Mouse (Mus musculus) kidney, embryonic 15.5 days (tissue): ENCODE measurements around the gene Ywhag. TPM values are rescaled to one million over a fixed set of nuclear protein-coding genes. Genes with fewer than 3 reads are reported as not detected.

ENCODE experiments used
- ATAC-seq: fragments of 200-750 bp; cut with Nextera tagmentation; replicated peaks from 2 replicates; pipeline ENCODE4 v1.8.0; 2017; ENCODE audit warnings: moderate TSS enrichment; ENCODE audit not compliant: low FRiP score
- H3K27ac ChIP-seq: fragments of 300-500 bp; sonication (generic); 2 replicates; pipeline ENCODE4 v1.5.1; 2015; ENCODE audit warnings: mild to moderate bottlenecking, inconsistent platforms
- H3K27me3 ChIP-seq: fragments of 300-500 bp; sonication (generic); 2 replicates; pipeline ENCODE4 v1.6.1; 2015; ENCODE audit warnings: inconsistent platforms
- H3K36me3 ChIP-seq: fragments of 300-500 bp; sonication (generic); 2 replicates; pipeline ENCODE4 v1.6.1; 2015; ENCODE audit warnings: inconsistent platforms
- H3K4me1 ChIP-seq: fragments of 300-500 bp; sonication (generic); 2 replicates; pipeline ENCODE4 v1.6.1; 2015; ENCODE audit warnings: inconsistent platforms
- H3K4me2 ChIP-seq: fragments of 300-500 bp; sonication (generic); 2 replicates; pipeline ENCODE4 v1.6.1; 2015; ENCODE audit warnings: moderate library complexity, mild to moderate bottlenecking, inconsistent platforms
- H3K4me3 ChIP-seq: fragments of 300-500 bp; sonication (generic); replicated peaks from 2 replicates; pipeline ENCODE4 v1.5.1; 2015; ENCODE audit warnings: mild to moderate bottlenecking, inconsistent platforms
- H3K9ac ChIP-seq: fragments of 300-500 bp; sonication (generic); 2 replicates; pipeline ENCODE4 v1.6.1; 2015; ENCODE audit warnings: mild to moderate bottlenecking, inconsistent platforms
- H3K9me3 ChIP-seq: fragments of 300-500 bp; sonication (generic); replicated peaks from 2 replicates; pipeline ENCODE4 v1.6.1; 2016; ENCODE audit warnings: inconsistent platforms
- WGBS: fragments of 180-500 bp; shearing (Covaris S2); methylation state at CpG from one replicate; pipeline ENCODE4 v1.1.7; 2015; ENCODE audit warnings: mixed read lengths; 5-methylcytosine and 5-hydroxymethylcytosine counted together
- polyA plus RNA-seq: library from polyadenylated mRNA; unstranded; fragments of >200 nt; fragmentation: Nextera tagmentation; extraction: Ambion mirVana; gene quantifications from 2 replicates; pipeline ENCODE4 v1.2.1, GENCODE M21; 2015

The Ywhag gene
- polyA plus RNA-seq, 1 experiment from 2014 or later: 189 TPM

DNA sequence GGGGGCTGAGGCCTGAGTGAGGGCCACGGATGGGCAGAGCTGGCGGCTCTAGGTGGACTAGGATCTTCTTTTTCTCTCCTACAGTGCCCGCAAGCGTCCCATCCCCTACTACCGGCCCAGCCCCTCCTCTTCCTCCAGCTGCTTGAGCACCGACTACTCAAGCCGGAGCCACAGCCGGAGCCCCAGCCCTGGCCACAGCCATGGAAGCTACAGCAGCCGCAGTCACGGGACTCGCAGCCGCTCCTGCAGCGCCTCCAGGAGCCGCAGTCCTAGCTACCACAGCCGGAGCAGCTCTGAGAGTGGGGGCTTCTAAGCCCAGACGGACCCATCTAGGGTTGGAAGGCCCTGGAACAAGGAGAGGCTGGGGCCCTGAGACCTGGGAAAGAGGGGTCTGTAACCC lies 61.4 kb downstream of the Ywhag start:
- H3K9ac ChIP-seq: no peak overlapping the region
- ATAC-seq: no peak
- no peaks in the 10 kb centered on the region for H3K36me3 ChIP-seq
- no peak overlapping the region for H3K4me3 ChIP-seq
- peak overlapping the region; percentile 34 for H3K4me2 ChIP-seq
- no peak overlapping the region for H3K27ac ChIP-seq
- H3K27me3 ChIP-seq: peaks cover 51% of the 10 kb centered on the region
- H3K9me3 ChIP-seq: no peaks in the 10 kb centered on the region
- WGBS: 15% methylated on average over 16 of the region's 16 CpGs
- H3K4me1 ChIP-seq: peaks cover 23% of the 10 kb centered on the region

DNA sequence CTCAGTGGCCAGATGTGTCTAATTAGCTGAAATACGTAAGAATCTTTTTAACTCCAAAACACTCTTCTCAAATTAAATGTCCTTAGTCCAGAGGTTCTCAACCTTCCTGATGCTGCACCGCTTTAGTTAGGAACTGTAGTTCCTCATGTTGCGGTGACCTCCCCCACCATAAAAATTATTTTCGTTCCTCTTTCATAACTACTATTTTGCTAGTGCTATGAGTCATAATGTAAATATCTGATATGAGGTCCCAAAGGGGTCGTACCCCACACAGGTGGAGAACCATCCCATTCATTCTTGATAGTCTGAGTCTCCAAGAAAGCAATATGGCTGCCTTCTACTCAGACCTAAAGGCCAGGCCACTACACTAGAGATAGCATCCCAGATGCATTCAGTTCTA lies 63.9 kb downstream of the Ywhag start:
- Histone ChIP-seq H3K4me1 (peaks cover 24% of the 10 kb centered on the region), H3K36me3 (no peaks in the 10 kb centered on the region), H3K27me3 (peaks cover 68% of the 10 kb centered on the region), H3K9me3 (no peaks in the 10 kb centered on the region), H3K9ac (no peak overlapping the region), H3K27ac (no peak overlapping the region), H3K4me3 (no peak overlapping the region), H3K4me2 (no peak overlapping the region)
- WGBS: 89% methylated on average over 5 of the region's 5 CpGs
- no peak for ATAC-seq

DNA sequence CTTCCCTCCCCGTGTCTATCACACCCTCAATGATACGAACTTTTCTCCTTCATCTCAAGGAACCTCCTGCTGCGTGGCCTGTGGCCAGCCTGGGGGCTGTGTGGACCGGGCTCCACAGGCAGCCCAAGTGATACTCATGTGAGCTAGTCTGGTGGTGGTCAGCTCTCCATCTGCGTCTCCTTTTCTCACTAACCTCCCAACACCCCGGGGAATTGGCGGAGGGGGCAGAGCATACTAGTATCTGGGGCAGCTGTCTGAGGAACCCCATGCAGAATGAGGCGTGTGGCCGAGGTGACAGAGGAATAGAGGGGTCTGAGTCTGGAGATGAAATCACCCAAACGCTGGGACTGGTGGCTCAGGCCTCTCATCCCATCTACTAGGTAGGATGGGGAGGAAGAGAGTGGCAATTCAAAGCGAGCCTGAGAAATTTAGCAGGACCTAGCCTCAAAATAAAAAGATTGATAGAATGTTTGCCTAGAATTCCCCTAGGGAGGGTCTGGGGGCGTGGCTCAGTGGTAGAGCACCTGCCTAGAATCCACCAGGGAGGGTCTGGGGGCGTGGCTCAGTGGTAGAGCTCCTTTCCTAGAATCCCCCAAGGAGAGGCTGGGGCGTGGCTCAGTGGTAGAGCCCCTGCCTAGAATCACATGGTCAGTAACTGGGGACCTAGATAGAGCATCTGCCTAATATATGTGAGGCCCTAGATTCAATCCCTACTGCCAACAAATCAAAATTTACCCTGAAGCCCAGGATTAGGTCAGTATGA lies 64.6 kb downstream of the Ywhag start:
- Histone ChIP-seq H3K4me2 (no peak overlapping the region), H3K4me1 (peaks cover 24% of the 10 kb centered on the region), H3K36me3 (no peaks in the 10 kb centered on the region), H3K27ac (no peak overlapping the region), H3K9me3 (no peaks in the 10 kb centered on the region), H3K4me3 (no peak overlapping the region), H3K27me3 (peaks cover 74% of the 10 kb centered on the region), H3K9ac (no peak overlapping the region)
- WGBS: 73% methylated on average over 14 of the region's 14 CpGs
- no peak for ATAC-seq

DNA sequence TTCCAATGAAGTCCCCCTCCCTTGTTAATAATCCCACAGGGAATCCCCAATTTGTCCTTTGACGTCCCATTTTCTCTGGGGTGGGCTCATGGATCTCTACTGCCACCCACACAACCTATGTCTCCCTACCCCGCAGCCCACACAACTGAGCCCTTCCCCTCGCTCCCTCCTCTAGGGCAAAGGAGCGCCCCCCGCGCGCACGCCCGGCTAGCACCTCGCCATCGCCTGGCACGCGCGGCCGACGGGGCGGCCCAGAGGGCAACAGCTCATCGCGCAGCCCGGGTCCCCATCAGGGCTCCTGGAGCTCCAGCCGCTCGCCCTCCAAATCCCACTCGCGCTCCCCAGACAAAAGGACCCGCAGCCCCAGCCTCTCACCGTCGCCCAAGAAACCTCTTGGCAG lies 65.8 kb downstream of the Ywhag start:
- no peaks in the 10 kb centered on the region for H3K36me3 ChIP-seq
- no peaks in the 10 kb centered on the region for H3K9me3 ChIP-seq
- peaks cover 78% of the 10 kb centered on the region for H3K27me3 ChIP-seq
- 2% methylated on average over 27 of the region's 27 CpGs for WGBS
- H3K4me1 ChIP-seq: peaks cover 24% of the 10 kb centered on the region
- H3K4me2 ChIP-seq: peak overlapping the region; percentile 94
- H3K4me3 ChIP-seq: peak overlapping the region; percentile 52
- peak overlapping the region; percentile 52; the same call in 1 of the 2 replicates for H3K9ac ChIP-seq
- no peak overlapping the region for H3K27ac ChIP-seq
- ATAC-seq: no peak

DNA sequence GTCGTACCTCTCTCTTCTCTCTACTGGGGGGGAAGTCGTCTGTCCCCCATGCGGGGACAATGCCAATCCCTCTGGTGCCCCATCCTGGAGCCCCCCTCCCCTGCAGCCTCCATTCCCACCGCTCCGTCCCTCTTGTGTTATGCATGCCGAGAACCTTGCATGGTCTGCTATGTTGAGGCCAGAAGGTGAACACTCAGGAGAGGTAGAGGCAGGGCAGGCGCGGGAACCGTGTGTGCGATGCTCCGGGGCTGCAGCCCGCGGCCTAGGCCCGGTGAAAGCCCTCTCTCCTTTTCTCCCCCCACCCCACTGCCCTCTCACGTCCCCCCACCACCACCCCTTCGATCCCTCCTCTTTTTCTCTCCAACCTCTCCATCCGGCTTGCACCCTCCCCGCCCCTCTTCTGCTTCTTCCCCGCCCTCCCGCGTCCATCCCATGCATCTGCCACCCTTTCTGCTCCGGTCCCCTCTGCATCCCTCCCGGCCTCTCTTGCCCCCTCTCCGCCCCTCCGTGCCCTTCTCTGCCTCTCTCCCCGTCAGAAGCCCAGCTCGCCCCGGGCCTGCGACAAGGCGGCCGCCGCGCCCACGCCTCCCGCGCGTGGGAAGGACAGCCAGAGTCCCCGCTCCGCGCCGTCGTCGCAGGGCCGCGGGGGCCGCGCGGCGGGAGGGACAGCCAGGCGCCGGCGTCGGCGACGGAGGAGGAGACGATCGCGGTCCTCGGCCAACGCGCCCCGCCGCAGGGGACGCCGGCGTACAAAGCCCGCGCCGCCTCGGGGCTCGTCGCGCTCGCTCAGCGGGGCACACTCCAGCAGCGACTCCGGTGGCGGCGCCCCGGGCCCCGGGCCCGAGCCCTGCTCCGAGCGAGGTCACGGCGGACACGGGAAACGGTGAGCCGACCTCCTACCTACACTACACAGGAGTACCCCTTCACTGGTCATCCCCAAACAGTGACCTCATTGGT lies 66.5 kb downstream of the Ywhag start:
- ATAC-seq: peak; percentile 48
- no peaks in the 10 kb centered on the region for H3K36me3 ChIP-seq
- peak overlapping the region; percentile 52 for H3K4me3 ChIP-seq
- 1% methylated on average over 79 of the region's 89 CpGs for WGBS
- H3K4me1 ChIP-seq: peaks cover 20% of the 10 kb centered on the region
- peak overlapping the region; percentile 52 for H3K9ac ChIP-seq
- H3K4me2 ChIP-seq: peak overlapping the region; percentile 94
- no peaks in the 10 kb centered on the region for H3K9me3 ChIP-seq
- H3K27ac ChIP-seq: no peak overlapping the region
- H3K27me3 ChIP-seq: peaks cover 74% of the 10 kb centered on the region

DNA sequence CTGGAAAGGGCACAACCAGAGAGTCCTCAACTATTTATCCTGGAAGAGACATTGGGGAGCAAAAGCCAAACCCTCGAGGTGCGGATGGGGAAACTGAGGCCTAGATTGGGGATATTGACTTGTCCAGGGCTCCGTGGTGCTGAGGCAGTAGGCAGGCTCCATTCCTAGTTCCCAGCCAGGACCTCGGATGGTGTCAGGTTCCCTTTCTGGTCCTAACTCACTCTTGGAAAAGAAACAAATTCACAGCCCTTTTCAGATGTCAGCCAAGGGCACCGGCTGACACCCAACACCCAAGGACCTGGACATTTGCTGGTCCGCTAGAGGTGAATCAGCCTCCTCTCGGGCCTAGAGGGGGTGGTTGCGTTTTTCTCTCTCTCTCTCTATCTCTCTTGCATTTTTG lies 67.8 kb downstream of the Ywhag start:
- no peaks in the 10 kb centered on the region for H3K9me3 ChIP-seq
- no peak overlapping the region for H3K4me3 ChIP-seq
- no peak overlapping the region for H3K9ac ChIP-seq
- WGBS: 28% methylated on average over 8 of the region's 8 CpGs
- ATAC-seq: no peak
- H3K27ac ChIP-seq: no peak overlapping the region
- H3K4me1 ChIP-seq: peaks cover 18% of the 10 kb centered on the region
- H3K4me2 ChIP-seq: no peak overlapping the region
- no peaks in the 10 kb centered on the region for H3K36me3 ChIP-seq
- peaks cover 79% of the 10 kb centered on the region for H3K27me3 ChIP-seq

Other genes starting within 250 kb of the Ywhag start
- 64.2 and 68.1 TPM in 2 replicates for gene Tmem120a, start 190.2 kb downstream of the Ywhag start, polyA plus RNA-seq
- gene Styxl1, start 156.2 kb downstream of the Ywhag start, polyA plus RNA-seq: 0.17 and 0.39 TPM in 2 replicates
- 568 and 588 TPM in 2 replicates for gene Mdh2, start 156.1 kb downstream of the Ywhag start, polyA plus RNA-seq
- gene Srrm3, start 127.7 kb downstream of the Ywhag start, polyA plus RNA-seq: 0.55 and 1.2 TPM in 2 replicates
- 70.0 and 72.9 TPM in 2 replicates for gene Hspb1, start 46.7 kb downstream of the Ywhag start, polyA plus RNA-seq
- 9.6 and 10.1 TPM in 2 replicates for gene Ssc4d, start 39.9 kb upstream of the Ywhag start, polyA plus RNA-seq
- 0.30 TPM in 1 of 2 replicates, not detected in the other for gene Zp3, start 45.5 kb upstream of the Ywhag start, polyA plus RNA-seq
- 29.4 and 29.9 TPM in 2 replicates for gene Dtx2, start 60.2 kb upstream of the Ywhag start, polyA plus RNA-seq
- gene Upk3b, start 103.9 kb upstream of the Ywhag start, polyA plus RNA-seq: 2.6 and 5.9 TPM in 2 replicates
- gene Upk3bl, start 119.9 kb upstream of the Ywhag start, polyA plus RNA-seq: 2.8 and 3.2 TPM in 2 replicates
- 15.4 and 18.5 TPM in 2 replicates for gene Rasa4, start 149.3 kb upstream of the Ywhag start, polyA plus RNA-seq
- 249 and 260 TPM in 2 replicates for gene Polr2j, start 182.0 kb upstream of the Ywhag start, polyA plus RNA-seq
- gene Lrwd1, start 201.5 kb upstream of the Ywhag start, polyA plus RNA-seq: 33.6 and 40.2 TPM in 2 replicates
- 15.7 and 16.9 TPM in 2 replicates for gene Alkbh4, start 201.5 kb upstream of the Ywhag start, polyA plus RNA-seq
- 6.0 and 6.3 TPM in 2 replicates for gene Orai2, start 236.1 kb upstream of the Ywhag start, polyA plus RNA-seq